Mouse (Mus musculus): ENCODE data around the gene Prrx2.

Gene Prrx2

GRCm38 (mm10) chr2:30834373-30835022 is at the start of gene Prrx2:
TSS of gene Prrx2 (plus strand) at chr2:30834972.
- DNase-seq (ENCODE audit: extremely low read depth, low read depth, low spot score) = no peak

DNA sequence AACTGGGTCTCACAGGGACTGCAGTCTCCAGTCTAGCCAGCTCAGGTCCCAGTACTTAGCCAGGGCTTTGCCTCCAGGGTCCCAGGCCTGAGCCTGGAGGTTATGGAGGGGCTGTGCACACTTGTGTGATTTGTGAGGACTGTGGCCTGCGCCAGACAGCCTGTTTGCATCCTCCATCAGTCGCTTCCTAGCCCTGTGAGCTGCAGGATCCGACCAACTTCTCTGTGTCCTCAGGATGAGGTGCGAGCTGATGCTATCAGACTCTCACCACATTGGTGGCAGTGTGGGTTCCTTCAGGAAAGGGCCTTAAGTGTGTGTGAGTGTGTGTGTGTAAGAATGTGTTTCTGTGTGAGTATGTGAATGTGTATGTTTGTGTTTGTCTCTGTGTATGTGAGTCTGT is 47.3 kb upstream of the Prrx2 start:
- DNase-seq (ENCODE audit: extremely low read depth, low read depth, low spot score) = no peak

DNA sequence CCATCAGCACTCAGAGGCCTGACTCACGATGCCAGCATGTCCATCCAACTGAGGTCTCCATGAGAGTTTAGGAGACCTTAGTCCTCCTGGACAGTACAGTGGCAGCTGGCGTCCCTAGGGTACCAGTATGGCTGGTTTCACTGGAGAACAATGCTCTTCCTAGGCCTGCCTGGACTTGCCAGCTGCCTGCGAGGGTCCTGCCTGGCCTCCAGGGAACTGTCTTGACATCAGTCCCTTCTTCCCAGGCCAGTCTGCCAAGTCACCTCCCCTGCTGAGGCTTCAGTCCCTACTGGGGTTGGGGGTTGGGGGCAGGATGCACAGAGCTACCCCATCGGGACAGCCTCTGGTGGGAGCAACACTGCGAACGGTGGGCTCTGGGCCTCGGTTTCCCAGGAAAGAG is 42.7 kb upstream of the Prrx2 start:
- no peak for DNase-seq (ENCODE audit: extremely low read depth, low read depth, low spot score)

DNA sequence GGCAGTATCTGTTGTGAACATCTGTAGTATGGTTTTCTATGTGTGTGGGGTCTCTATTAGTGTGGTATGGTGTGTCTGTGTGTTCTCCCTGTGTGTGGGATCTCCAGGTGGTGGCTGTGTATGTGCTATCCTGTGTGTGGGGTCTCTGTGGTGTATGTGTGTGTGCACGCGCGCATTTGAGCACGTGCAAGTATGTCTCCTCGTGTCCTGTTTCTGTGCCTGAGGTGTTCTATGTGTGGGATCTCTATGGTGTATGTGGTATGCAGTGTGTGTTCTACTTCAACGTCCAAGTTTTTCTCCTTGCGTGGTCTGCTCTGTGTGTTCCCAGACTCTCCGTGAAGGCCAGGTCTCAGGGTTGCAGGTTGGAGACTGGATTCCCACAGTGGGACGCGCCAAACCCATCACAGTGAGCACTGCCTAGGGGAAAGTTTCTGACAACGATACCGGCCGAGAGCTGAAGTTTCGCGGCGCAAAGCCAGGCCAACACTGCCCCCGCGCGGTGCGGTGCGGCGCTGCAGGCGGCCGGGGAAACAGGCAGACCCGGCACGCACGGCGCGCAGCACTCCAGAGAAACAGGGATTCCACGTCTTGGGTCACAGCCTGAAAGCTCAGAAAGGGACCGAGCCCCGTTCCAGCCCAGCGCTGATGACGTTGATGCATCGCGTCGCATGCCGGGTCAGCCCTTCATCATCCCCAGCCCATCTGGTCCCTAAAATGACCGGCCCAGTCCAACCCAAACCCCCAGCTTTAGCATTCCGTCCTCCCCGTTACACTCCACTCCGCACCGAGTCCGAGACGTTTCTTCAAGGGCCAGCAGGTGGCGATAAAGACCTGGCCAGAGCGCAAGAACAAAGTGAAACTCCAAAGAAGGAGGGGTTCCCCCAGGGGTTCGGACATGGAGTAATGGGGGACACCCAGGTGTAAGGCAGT is 40.3 kb upstream of the Prrx2 start:
- DNase-seq (ENCODE audit: extremely low read depth, low read depth, low spot score) = no peak

GRCm38 (mm10) chr2:30795271-30795888 is 39.4 kb upstream of the Prrx2 start:
- no peak for DNase-seq (ENCODE audit: extremely low read depth, low read depth, low spot score)

- DNase-seq (ENCODE audit: extremely low read depth, low read depth, low spot score) = no peak
These were observed 38.9 kb upstream of the Prrx2 start for GRCm38 (mm10) chr2:30795889-30796275.

DNA sequence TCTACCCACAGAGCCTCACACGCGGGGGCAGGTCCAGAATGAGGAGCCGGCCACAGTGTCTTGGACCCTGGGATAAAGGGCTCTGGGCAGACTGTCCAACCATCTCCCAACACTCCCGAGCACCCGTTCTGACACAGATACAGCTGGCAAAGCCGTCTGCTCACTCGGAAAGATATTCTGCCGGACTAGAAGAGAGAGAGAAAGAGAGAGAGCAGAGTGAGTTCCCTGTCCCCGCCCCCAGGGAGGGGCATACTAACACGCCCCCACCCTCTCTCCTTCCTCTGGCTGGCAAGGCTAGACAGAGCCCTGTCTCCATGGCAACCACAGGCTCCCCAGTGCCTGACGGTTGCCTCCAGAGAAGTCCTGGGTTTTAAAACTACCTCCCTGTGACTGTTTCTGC is 38.4 kb upstream of the Prrx2 start:
- DNase-seq (ENCODE audit: extremely low read depth, low read depth, low spot score) = no peak

GRCm38 (mm10) chr2:30799456-30799855 is 35.3 kb upstream of the Prrx2 start:
- DNase-seq (ENCODE audit: extremely low read depth, low read depth, low spot score) = no peak

GRCm38 (mm10) chr2:30800671-30801066 is 34.1 kb upstream of the Prrx2 start:
- no peak for DNase-seq (ENCODE audit: extremely low read depth, low read depth, low spot score)

GRCm38 (mm10) chr2:30801067-30801852 is 33.5 kb upstream of the Prrx2 start:
- DNase-seq (ENCODE audit: extremely low read depth, low read depth, low spot score) = no peak

DNA sequence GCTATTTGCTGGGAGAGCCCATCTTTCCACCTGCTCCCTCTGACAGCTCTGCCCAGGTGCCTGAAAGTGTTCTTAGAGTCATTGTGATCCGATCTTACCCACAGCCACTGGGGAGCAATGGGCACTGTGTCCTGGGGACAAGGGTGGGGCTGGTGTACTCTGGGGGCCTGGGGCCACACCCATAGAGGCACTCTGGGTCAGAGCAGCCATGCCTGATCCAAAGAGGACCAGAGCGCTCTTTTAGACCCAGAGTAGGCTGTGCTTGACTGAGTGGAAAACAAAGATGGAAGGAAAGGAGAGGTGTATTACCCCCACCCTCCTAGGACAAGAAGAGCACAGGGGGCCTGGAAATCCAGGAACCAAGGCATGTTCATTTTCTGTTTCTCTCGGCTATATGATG is 31.2 kb upstream of the Prrx2 start, which contains the start of gene 1700001O22Rik:
Gene 1700001O22Rik, minus strand, starts transcription at position 58 of the 400 bp plus-strand sequence.
- no peak for DNase-seq (ENCODE audit: extremely low read depth, low read depth, low spot score)

GRCm38 (mm10) chr2:30805983-30806382 is 28.8 kb upstream of the Prrx2 start:
- DNase-seq (ENCODE audit: extremely low read depth, low read depth, low spot score) = no peak

DNA sequence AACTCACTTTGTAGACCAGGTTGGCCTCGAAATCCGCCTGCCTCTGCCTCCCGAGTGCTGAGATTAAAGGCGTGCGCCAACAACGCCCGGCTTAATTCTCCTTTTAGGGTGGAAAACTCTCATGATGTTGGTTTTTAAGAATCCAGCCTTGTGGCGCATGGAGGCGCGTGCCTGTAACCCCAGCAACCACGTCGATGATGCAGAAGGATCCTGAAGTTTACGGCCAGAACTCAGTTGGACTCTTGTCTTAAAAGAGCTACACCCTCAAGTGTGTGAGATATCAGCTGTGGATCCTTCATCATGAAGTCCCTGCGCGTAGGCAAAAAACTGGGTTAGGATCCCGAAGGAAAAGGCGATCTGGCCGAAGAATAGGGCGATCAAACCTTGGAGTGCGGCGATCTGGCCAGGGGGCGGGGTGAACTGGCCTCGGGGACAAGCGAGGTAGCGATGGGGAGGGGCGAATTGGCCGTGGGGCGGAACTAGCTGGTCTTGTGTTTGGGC is 27.6 kb upstream of the Prrx2 start:
- no peak for DNase-seq (ENCODE audit: extremely low read depth, low read depth, low spot score)

DNA sequence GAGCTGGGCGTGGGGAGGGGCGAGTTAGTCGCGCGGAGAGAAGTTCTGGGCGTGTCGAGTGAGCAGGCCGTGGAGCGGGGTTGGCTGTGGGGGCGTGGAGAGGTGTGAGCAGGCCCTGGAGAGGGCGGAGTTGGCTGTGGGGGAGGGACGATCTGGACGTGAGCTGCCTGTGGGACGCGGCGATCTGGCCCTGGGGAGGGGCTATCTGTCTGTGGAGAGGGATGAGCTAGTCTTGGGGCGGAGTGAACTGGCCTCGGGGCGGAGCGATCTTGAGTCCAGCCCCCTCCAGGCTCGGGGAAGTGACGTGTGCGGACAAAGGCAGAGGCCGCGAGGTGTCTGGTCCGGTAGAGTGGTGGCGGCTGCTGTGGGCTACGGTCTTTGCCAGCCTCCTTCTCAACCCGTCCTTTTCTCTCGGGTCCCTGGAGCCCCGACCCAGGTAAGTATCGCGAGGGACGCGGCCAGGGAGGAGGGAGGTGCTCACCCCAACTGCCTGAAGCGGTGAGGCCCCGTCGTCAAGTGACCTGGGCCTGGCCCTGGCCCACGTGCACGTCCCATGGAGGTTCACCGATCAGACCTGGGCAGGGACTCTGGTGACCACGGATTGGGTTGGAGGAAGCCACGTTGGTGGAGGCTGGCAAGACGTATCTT is 27.0 kb upstream of the Prrx2 start, which contains the start of gene Ntmt1:
Gene Ntmt1, plus strand, starts transcription at position 179 of the 648 bp plus-strand sequence.
- peak; percentile 92 for DNase-seq (ENCODE audit: extremely low read depth, low read depth, low spot score)

DNA sequence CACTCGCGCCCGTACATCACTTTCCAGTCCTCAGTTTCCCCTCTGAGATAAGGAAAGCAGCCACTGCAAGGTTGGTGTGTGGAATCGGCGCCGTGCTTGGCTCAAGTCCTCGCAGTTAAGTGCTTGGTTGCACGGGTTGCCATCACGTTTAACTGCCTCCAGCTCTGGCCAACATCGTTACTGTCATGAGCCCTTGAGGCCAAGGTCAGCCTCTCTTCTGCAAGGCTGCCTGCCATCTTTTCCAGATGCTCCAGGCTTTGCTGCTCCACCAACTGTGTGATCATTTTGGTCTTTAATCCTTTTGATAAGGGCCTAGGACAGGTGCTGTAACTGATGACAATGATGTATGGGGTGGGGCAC is 26.5 kb upstream of the Prrx2 start:
- DNase-seq (ENCODE audit: extremely low read depth, low read depth, low spot score) = no peak

DNA sequence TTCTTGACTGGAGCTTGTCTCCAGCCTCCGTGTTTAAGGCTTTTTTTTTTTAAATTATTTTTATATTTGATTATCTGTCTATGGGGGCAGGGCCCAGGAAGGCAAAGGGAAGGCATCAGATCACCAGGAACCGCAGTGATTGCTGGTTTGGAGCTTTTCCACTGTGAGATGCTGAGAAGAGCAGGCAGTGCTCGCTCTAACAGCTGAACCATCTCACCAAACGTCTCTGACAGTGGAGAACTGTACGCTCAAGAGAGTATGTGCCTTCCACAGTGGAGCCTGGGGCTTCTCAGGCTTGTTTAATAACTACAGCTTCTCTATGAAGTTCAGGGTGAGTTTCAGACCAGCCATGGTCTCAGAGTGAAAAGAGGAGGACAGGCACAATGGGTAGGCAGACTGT is 25.3 kb upstream of the Prrx2 start:
- no peak for DNase-seq (ENCODE audit: extremely low read depth, low read depth, low spot score)

DNA sequence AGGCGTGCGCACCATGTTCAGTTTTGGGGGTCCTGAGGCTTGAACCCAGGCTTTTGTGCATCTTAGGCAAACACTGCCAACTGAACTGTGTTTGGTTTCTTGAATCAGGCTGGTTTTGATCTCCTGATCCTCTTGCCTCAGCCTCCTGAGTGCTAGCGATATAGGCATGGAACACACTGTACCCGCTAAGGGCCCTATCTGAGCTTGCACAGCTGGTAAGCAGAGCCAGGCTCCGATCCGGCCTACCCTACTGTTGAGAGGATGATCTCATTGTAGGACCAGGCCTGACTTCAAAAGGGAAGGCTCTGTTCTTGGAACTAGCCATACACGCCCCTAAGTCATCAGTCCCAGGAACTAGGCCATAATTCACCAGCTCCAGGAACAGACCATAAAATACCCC is 24.2 kb upstream of the Prrx2 start:
- DNase-seq (ENCODE audit: extremely low read depth, low read depth, low spot score) = no peak

DNA sequence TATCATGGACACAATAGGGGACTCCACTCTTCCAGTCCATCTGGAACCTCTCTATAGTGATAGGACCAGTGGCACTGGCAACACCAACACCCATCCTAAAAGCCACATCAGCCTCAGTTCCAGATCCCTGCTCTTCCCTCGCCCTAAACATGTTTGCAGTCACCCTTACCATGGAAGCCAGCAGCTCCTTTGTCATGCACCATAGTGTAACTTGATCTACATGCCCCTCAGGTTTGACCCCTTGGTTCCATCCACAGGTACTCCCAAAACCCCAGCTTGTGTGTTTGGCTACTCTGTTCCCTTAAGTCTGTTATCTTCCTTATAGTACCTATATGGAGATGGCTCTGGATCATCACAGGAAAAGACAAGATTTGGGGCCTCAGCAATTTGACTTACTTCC is 18.4 kb upstream of the Prrx2 start:
- DNase-seq (ENCODE audit: extremely low read depth, low read depth, low spot score) = no peak

DNA sequence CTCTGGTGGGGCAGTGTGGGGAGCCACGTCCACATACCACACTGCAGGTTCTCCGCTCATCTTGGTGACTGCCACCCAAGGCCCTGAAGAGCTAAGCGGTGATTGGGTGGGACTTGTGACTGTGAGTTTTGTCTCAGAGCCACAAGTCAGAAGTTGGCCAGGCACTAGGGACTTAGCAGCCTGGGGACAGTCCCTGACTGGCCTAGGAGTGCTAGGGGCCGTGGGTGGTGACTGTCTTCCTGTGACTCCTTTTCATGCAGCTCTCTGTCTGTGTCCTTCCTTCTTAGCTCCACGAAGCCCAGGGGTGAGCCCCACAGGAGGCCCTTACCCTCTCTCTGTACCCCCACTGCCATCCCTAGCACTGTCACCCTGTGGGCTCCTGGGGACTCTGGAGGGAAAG is 14.9 kb upstream of the Prrx2 start:
- DNase-seq (ENCODE audit: extremely low read depth, low read depth, low spot score) = no peak

DNA sequence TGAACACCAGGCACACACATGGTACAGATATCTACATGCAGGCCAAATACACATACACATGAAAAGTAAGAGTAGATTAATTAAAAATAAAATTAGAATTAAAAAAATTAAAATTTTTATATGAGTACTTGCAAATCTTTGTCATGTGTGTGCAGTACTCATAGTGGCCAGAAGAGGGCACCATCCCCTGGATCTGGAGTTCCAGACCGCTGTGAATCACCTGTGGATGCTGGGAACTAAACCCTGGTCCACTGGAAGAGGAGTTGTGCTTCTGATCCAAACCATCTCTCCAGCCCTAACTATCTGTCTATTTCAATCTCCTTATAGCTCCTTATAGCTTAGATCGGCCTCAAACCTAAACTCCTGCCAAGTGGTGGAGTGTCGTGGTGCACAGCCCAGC is 13.7 kb upstream of the Prrx2 start:
- no peak for DNase-seq (ENCODE audit: extremely low read depth, low read depth, low spot score)
